Mouse (Mus musculus) ES-E14 (cell line): ENCODE results near the gene Smagp. TPM values are rescaled to one million over a fixed set of nuclear protein-coding genes. Genes with fewer than 3 reads are reported as not detected.

ENCODE experiments used
- DNase-seq: peaks from one replicate; pipeline ENCODE4 v3.0.0-alpha.2; 2013; ENCODE audit warnings: low read depth, low spot score
- H3K27ac ChIP-seq: 2 replicates; pipeline ENCODE4 v1.5.1; 2012; ENCODE audit warnings: low read depth, mild to moderate bottlenecking, low read length, moderate library complexity, mixed read lengths; ENCODE audit not compliant: poor library complexity, insufficient read depth, severe bottlenecking
- H3K36me3 ChIP-seq: 2 replicates; pipeline ENCODE4 v1.6.1; 2012; ENCODE audit warnings: mild to moderate bottlenecking, low read length, moderate library complexity, mixed read lengths; ENCODE audit not compliant: control insufficient read depth, poor library complexity, insufficient read depth, severe bottlenecking
- H3K4me1 ChIP-seq, 2 experiments: fragments of 150-350 bp in 1 of 2; sonication (generic) in 1 of 2; 2 replicates each; pipeline ENCODE4 v1.6.1; 2012; ENCODE audit warnings: low read length in 2 of 2, mild to moderate bottlenecking in 1 of 2, mixed read lengths in 1 of 2; ENCODE audit not compliant: control insufficient read depth in 2 of 2, insufficient read depth in 2 of 2, poor library complexity in 1 of 2
- H3K4me3 ChIP-seq, 2 experiments: fragments of 150-350 bp in 1 of 2; sonication (generic) in 1 of 2; 2 replicates each; pipeline ENCODE4 v1.5.1; 2012; ENCODE audit warnings: low read length in 2 of 2, low read depth in 1 of 2, mild to moderate bottlenecking in 1 of 2, mixed read lengths in 1 of 2; ENCODE audit not compliant: insufficient read depth in 1 of 2, poor library complexity in 1 of 2, severe bottlenecking in 1 of 2
- H3K9ac ChIP-seq: 2 replicates; pipeline ENCODE4 v1.6.1; 2012; ENCODE audit warnings: low read depth, mild to moderate bottlenecking, low read length, mixed read lengths; ENCODE audit not compliant: poor library complexity, insufficient read depth, severe bottlenecking
- H3K9me3 ChIP-seq: fragments of 150-350 bp; sonication (generic); 2 replicates; pipeline ENCODE4 v1.6.1; 2012; ENCODE audit warnings: low read depth, mild to moderate bottlenecking, low read length; ENCODE audit not compliant: control insufficient read depth, insufficient read depth
- CHD2 ChIP-seq: IDR thresholded peaks from 2 replicates; pipeline ENCODE4 v1.6.1; 2014; ENCODE audit warnings: mild to moderate bottlenecking, low read depth, low read length, inconsistent platforms
- HCFC1 ChIP-seq: IDR thresholded peaks from 2 replicates; pipeline ENCODE4 v1.6.1; 2012; ENCODE audit warnings: low read length, inconsistent platforms, borderline replicate concordance; ENCODE audit not compliant: insufficient read depth
- MAFK ChIP-seq: IDR thresholded peaks from 2 replicates; pipeline ENCODE4 v1.6.1; 2014; ENCODE audit warnings: mild to moderate bottlenecking, low read depth, low read length, inconsistent platforms; ENCODE audit not compliant: insufficient read depth
- ZC3H11A ChIP-seq: IDR thresholded peaks from 2 replicates; pipeline ENCODE4 v1.6.1; 2012; ENCODE audit warnings: low read depth, mild to moderate bottlenecking, inconsistent platforms, low read length, borderline replicate concordance
- ZNF384 ChIP-seq: IDR thresholded peaks from 2 replicates; pipeline ENCODE4 v1.6.1; 2012; ENCODE audit warnings: low read depth, low read length, inconsistent platforms
- in situ Hi-C, 2 experiments: fragments of 600-800 bp; cut with MboI; formaldehyde crosslinking; loops; one replicate each; pipeline ENCODE4 v1.15.1; 2025; ENCODE audit warnings: low sequenced_read_pairs in 2 of 2, inconsistent platforms in 1 of 2; ENCODE audit not compliant: unreplicated experiment in 2 of 2
- total RNA-seq: library from RNA; depleted of rRNA; stranded (reverse); fragments of 300-350 nt; gene quantifications from 2 replicates; pipeline ENCODE4 v1.2.3, GENCODE M21; 2012

Smagp gene
- total RNA-seq, 1 experiment = 20.0 TPM

DNA sequence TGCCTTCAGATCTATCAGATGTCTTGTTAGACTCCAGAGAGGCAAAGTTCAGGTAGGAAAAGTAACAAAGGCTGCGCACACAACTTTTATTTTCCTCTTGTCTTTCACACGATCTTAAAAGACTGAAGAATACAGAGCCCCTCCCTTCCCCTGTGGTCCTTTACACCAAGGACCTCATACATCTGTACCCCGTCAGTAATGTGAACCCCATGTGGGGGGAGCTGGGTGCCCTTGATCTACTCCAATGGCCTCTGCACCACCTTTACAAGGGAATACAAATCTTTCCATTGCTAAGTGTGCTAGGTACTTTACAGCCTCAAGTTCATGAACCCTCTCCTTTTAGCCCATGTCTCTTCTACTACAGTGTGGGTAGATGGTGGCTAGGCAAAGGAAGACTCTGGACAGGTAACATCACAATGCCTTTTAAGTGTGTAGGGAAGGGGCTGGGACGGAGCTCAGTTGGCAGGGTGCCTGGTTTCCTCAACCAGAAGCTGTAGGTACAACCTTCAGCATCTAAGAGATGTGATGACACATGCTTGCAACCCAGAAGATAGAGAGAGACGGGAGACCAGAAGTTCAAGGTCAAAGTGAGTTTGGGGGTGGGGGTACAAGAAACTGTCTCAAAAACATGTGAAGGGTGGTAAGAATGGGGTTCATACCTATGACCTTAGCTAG is 31.3 kb upstream of the Smagp start:
- H3K4me3 ChIP-seq = no peak overlapping the region
- H3K9ac ChIP-seq = no peak overlapping the region
- in situ Hi-C loops = no loop called here
- H3K27ac ChIP-seq = no peak overlapping the region
- no peaks in the 10 kb centered on the region; the same call in 1 of the 2 replicates for H3K36me3 ChIP-seq
- DNase-seq = no peak
- peaks cover 9 to 29% of the 10 kb centered on the region in 2 experiments for H3K4me1 ChIP-seq
- TF ChIP-seq ZC3H11A = no peak
- no peak for TF ChIP-seq CHD2
- TF ChIP-seq MAFK = no peak
- TF ChIP-seq ZNF384 = no peak
- TF ChIP-seq HCFC1 = no peak
- H3K9me3 ChIP-seq = no peaks in the 10 kb centered on the region

- in situ Hi-C loops = no loop called here
- Histone ChIP-seq H3K4me3 (no peak overlapping the region), H3K4me1 (peaks cover 6 to 29% of the 10 kb centered on the region in 2 experiments), H3K27ac (no peak overlapping the region), H3K9me3 (no peaks in the 10 kb centered on the region), H3K9ac (no peak overlapping the region), H3K36me3 (no peaks in the 10 kb centered on the region; the same call in 1 of the 2 replicates)
- TF ChIP-seq ZC3H11A (no peak), CHD2 (no peak), MAFK (no peak), HCFC1 (no peak), ZNF384 (no peak)
- no peak for DNase-seq
Observed at GRCm38 (mm10) chr15:100667420-100667819, 30.7 kb upstream of the Smagp start.

DNA sequence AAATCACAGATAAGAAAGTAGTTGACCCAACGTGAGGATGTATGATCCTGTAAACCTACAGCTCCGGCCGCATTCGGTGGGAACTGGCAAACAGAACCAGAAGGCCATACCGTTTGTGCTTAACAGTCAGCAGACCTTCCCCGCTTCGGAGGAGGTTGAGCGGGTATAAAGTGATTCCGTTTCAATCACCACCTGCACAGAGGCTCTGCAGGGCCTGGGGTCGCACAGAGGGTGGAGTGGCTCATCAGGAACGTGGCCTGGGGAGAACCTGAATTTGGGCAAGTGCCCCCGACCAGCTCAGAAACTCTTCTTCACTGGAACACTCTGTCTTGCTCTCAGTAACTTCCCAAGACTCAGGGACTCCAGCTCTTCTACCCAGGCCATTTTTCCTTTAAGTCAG is 30.1 kb upstream of the Smagp start:
- no peak for DNase-seq
- Histone ChIP-seq H3K4me3 (no peak overlapping the region; a peak in 1 of 4 replicates), H3K9ac (peak overlapping the region; percentile 26; the same call in 1 of the 2 replicates), H3K9me3 (no peaks in the 10 kb centered on the region), H3K36me3 (no peaks in the 10 kb centered on the region; the same call in 1 of the 2 replicates), H3K27ac (no peak overlapping the region), H3K4me1 (peaks cover 6 to 29% of the 10 kb centered on the region in 2 experiments; a peak in 3 of 4 replicates)
- in situ Hi-C loops = no loop called here
- TF ChIP-seq MAFK (no peak), ZNF384 (no peak), ZC3H11A (no peak), CHD2 (no peak), HCFC1 (no peak)

- no peak overlapping the region for H3K4me3 ChIP-seq
- H3K27ac ChIP-seq = no peak overlapping the region
- TF ChIP-seq ZC3H11A (no peak), HCFC1 (no peak), CHD2 (no peak), MAFK (no peak), ZNF384 (no peak)
- in situ Hi-C loops = no loop called here
- no peaks in the 10 kb centered on the region; the same call in 1 of the 2 replicates for H3K36me3 ChIP-seq
- DNase-seq = no peak
- peaks cover 6 to 29% of the 10 kb centered on the region in 2 experiments; a peak in 3 of 4 replicates for H3K4me1 ChIP-seq
- no peak overlapping the region for H3K9ac ChIP-seq
- H3K9me3 ChIP-seq = no peaks in the 10 kb centered on the region
Observed at GRCm38 (mm10) chr15:100666219-100666696, 29.5 kb upstream of the Smagp start.
